Mouse (Mus musculus): ENCODE data around the gene Scn3a. TPM values are rescaled to one million over a fixed set of nuclear protein-coding genes. Genes with fewer than 3 reads are reported as not detected.

The Scn3a gene
- polyA plus RNA-seq, 1 experiment from 2014 or later: 0.14 TPM

- peaks cover 7% of the 10 kb centered on the region for H3K4me1 ChIP-seq (replicated peaks)
- no peaks in the 10 kb centered on the region for H3K36me3 ChIP-seq
- no peaks in the 10 kb centered on the region for H3K9me3 ChIP-seq (replicated peaks)
- H3K9ac ChIP-seq: no peak overlapping the region
- no peak overlapping the region for H3K4me3 ChIP-seq
- no peak overlapping the region for H3K4me2 ChIP-seq
- 11% methylated on average over 5 of the region's 5 CpGs for WGBS
- no peak overlapping the region for H3K27ac ChIP-seq (ENCODE audit: poor library complexity, severe bottlenecking)
- ATAC-seq (ENCODE audit: insufficient number of reproducible peaks, low FRiP score): no peak
- no peaks in the 10 kb centered on the region for H3K27me3 ChIP-seq (replicated peaks)
Observed at GRCm38 (mm10) chr2:65441566-65441965, 125.9 kb downstream of the Scn3a start.

GRCm38 (mm10) chr2:65441110-65441509 is 126.3 kb downstream of the Scn3a start:
- no peak for ATAC-seq (ENCODE audit: insufficient number of reproducible peaks, low FRiP score)
- Histone ChIP-seq H3K27ac (ENCODE audit: poor library complexity, severe bottlenecking) (no peak overlapping the region), H3K4me3 (no peak overlapping the region), H3K27me3 (replicated peaks) (no peaks in the 10 kb centered on the region), H3K9me3 (replicated peaks) (no peaks in the 10 kb centered on the region), H3K9ac (no peak overlapping the region), H3K36me3 (no peaks in the 10 kb centered on the region), H3K4me1 (replicated peaks) (peaks cover 7% of the 10 kb centered on the region), H3K4me2 (no peak overlapping the region)
- 87% methylated on average over 6 of the region's 6 CpGs for WGBS

GRCm38 (mm10) chr2:65436917-65437316 is 130.5 kb downstream of the Scn3a start:
- Histone ChIP-seq H3K36me3 (no peaks in the 10 kb centered on the region), H3K27ac (ENCODE audit: poor library complexity, severe bottlenecking) (no peak overlapping the region), H3K4me3 (no peak overlapping the region), H3K9ac (no peak overlapping the region), H3K4me1 (replicated peaks) (peaks cover 7% of the 10 kb centered on the region), H3K27me3 (replicated peaks) (no peaks in the 10 kb centered on the region), H3K4me2 (no peak overlapping the region), H3K9me3 (replicated peaks) (no peaks in the 10 kb centered on the region)
- WGBS: 74% methylated on average over 1 of the region's 1 CpGs
- no peak for ATAC-seq (ENCODE audit: insufficient number of reproducible peaks, low FRiP score)

- Histone ChIP-seq H3K27me3 (replicated peaks) (no peaks in the 10 kb centered on the region), H3K27ac (ENCODE audit: poor library complexity, severe bottlenecking) (no peak overlapping the region), H3K36me3 (no peaks in the 10 kb centered on the region), H3K9me3 (replicated peaks) (no peaks in the 10 kb centered on the region), H3K9ac (no peak overlapping the region), H3K4me3 (no peak overlapping the region), H3K4me1 (replicated peaks) (no peaks in the 10 kb centered on the region), H3K4me2 (no peak overlapping the region)
- ATAC-seq (ENCODE audit: insufficient number of reproducible peaks, low FRiP score): no peak
- WGBS: 65% methylated on average over 5 of the region's 5 CpGs
Observed at GRCm38 (mm10) chr2:65423501-65423900, 143.9 kb downstream of the Scn3a start.

- Histone ChIP-seq H3K4me1 (replicated peaks) (no peaks in the 10 kb centered on the region), H3K27me3 (replicated peaks) (no peaks in the 10 kb centered on the region), H3K36me3 (no peaks in the 10 kb centered on the region), H3K27ac (ENCODE audit: poor library complexity, severe bottlenecking) (no peak overlapping the region), H3K4me2 (no peak overlapping the region), H3K4me3 (no peak overlapping the region), H3K9me3 (replicated peaks) (peaks cover 8% of the 10 kb centered on the region; the same call in 1 of the 2 replicates), H3K9ac (no peak overlapping the region)
- 59% methylated on average over 11 of the region's 11 CpGs for WGBS
- ATAC-seq (ENCODE audit: insufficient number of reproducible peaks, low FRiP score): no peak
Observed at GRCm38 (mm10) chr2:65421259-65422255, 145.9 kb downstream of the Scn3a start.

- 51% methylated on average over 1 of the region's 1 CpGs for WGBS
- H3K4me1 ChIP-seq (replicated peaks): peaks cover 4% of the 10 kb centered on the region; the same call in 1 of the 2 replicates
- H3K36me3 ChIP-seq: no peaks in the 10 kb centered on the region
- no peak overlapping the region for H3K4me3 ChIP-seq
- H3K4me2 ChIP-seq: no peak overlapping the region
- ATAC-seq (ENCODE audit: insufficient number of reproducible peaks, low FRiP score): no peak
- H3K9me3 ChIP-seq (replicated peaks): peaks cover 8% of the 10 kb centered on the region; the same call in 1 of the 2 replicates
- no peak overlapping the region for H3K9ac ChIP-seq
- H3K27me3 ChIP-seq (replicated peaks): no peaks in the 10 kb centered on the region
- H3K27ac ChIP-seq (ENCODE audit: poor library complexity, severe bottlenecking): no peak overlapping the region
Observed at GRCm38 (mm10) chr2:65418608-65419007, 148.8 kb downstream of the Scn3a start.

GRCm38 (mm10) chr2:65416535-65416934 is 150.9 kb downstream of the Scn3a start:
- peaks cover 8% of the 10 kb centered on the region; the same call in 1 of the 2 replicates for H3K9me3 ChIP-seq (replicated peaks)
- no peaks in the 10 kb centered on the region for H3K36me3 ChIP-seq
- no peak overlapping the region for H3K4me3 ChIP-seq
- H3K4me1 ChIP-seq (replicated peaks): peaks cover 4% of the 10 kb centered on the region; the same call in 1 of the 2 replicates
- H3K9ac ChIP-seq: no peak overlapping the region
- no peak for ATAC-seq (ENCODE audit: insufficient number of reproducible peaks, low FRiP score)
- H3K27me3 ChIP-seq (replicated peaks): no peaks in the 10 kb centered on the region
- no peak overlapping the region for H3K27ac ChIP-seq (ENCODE audit: poor library complexity, severe bottlenecking)
- no peak overlapping the region for H3K4me2 ChIP-seq
- 93% methylated on average over 1 of the region's 1 CpGs for WGBS

GRCm38 (mm10) chr2:65415294-65415693 is 152.1 kb downstream of the Scn3a start:
- H3K4me2 ChIP-seq: peak overlapping the region; percentile 60
- H3K27me3 ChIP-seq (replicated peaks): no peaks in the 10 kb centered on the region
- no peak overlapping the region for H3K9ac ChIP-seq
- peaks cover 8% of the 10 kb centered on the region; the same call in 1 of the 2 replicates for H3K9me3 ChIP-seq (replicated peaks)
- H3K4me1 ChIP-seq (replicated peaks): peaks cover 4% of the 10 kb centered on the region; the same call in 1 of the 2 replicates
- H3K27ac ChIP-seq (ENCODE audit: poor library complexity, severe bottlenecking): no peak overlapping the region
- 7% methylated on average over 2 of the region's 2 CpGs for WGBS
- no peak overlapping the region for H3K4me3 ChIP-seq
- H3K36me3 ChIP-seq: no peaks in the 10 kb centered on the region
- no peak for ATAC-seq (ENCODE audit: insufficient number of reproducible peaks, low FRiP score)

- no peaks in the 10 kb centered on the region for H3K27me3 ChIP-seq (replicated peaks)
- H3K36me3 ChIP-seq: no peaks in the 10 kb centered on the region
- 6% methylated on average over 6 of the region's 6 CpGs for WGBS
- H3K9me3 ChIP-seq (replicated peaks): peaks cover 8% of the 10 kb centered on the region; the same call in 1 of the 2 replicates
- peaks cover 4% of the 10 kb centered on the region; the same call in 1 of the 2 replicates for H3K4me1 ChIP-seq (replicated peaks)
- ATAC-seq (ENCODE audit: insufficient number of reproducible peaks, low FRiP score): peak; percentile 62; the same call in 1 of the 2 replicates
- H3K9ac ChIP-seq: no peak overlapping the region
- H3K4me2 ChIP-seq: peak overlapping the region; percentile 60
- no peak overlapping the region for H3K27ac ChIP-seq (ENCODE audit: poor library complexity, severe bottlenecking)
- H3K4me3 ChIP-seq: peak overlapping the region; percentile 41; the same call in 1 of the 2 replicates
Observed at GRCm38 (mm10) chr2:65414806-65415281, 152.6 kb downstream of the Scn3a start.

GRCm38 (mm10) chr2:65414237-65414636 is 153.2 kb downstream of the Scn3a start:
- H3K9me3 ChIP-seq (replicated peaks): peaks cover 8% of the 10 kb centered on the region; the same call in 1 of the 2 replicates
- no peak overlapping the region; the same call in 1 of the 2 replicates for H3K9ac ChIP-seq
- peak overlapping the region; percentile 41 for H3K4me3 ChIP-seq
- peak overlapping the region; percentile 77 for H3K4me2 ChIP-seq
- no peak overlapping the region for H3K27ac ChIP-seq (ENCODE audit: poor library complexity, severe bottlenecking)
- H3K4me1 ChIP-seq (replicated peaks): peaks cover 4% of the 10 kb centered on the region; the same call in 1 of the 2 replicates
- no peaks in the 10 kb centered on the region for H3K36me3 ChIP-seq
- H3K27me3 ChIP-seq (replicated peaks): no peaks in the 10 kb centered on the region
- 0% methylated on average over 7 of the region's 7 CpGs for WGBS
- peak; percentile 91 for ATAC-seq (ENCODE audit: insufficient number of reproducible peaks, low FRiP score)

GRCm38 (mm10) chr2:65413746-65414145 is 153.7 kb downstream of the Scn3a start:
- H3K36me3 ChIP-seq: no peaks in the 10 kb centered on the region
- no peaks in the 10 kb centered on the region for H3K27me3 ChIP-seq (replicated peaks)
- H3K27ac ChIP-seq (ENCODE audit: poor library complexity, severe bottlenecking): no peak overlapping the region
- peak; percentile 58; the same call in 1 of the 2 replicates for ATAC-seq (ENCODE audit: insufficient number of reproducible peaks, low FRiP score)
- peak overlapping the region; percentile 77 for H3K4me2 ChIP-seq
- peak overlapping the region; percentile 41 for H3K4me3 ChIP-seq
- peak overlapping the region; percentile 61; the same call in 1 of the 2 replicates for H3K9ac ChIP-seq
- 0% methylated on average over 3 of the region's 3 CpGs for WGBS
- peaks cover 4% of the 10 kb centered on the region; the same call in 1 of the 2 replicates for H3K4me1 ChIP-seq (replicated peaks)
- H3K9me3 ChIP-seq (replicated peaks): peaks cover 8% of the 10 kb centered on the region; the same call in 1 of the 2 replicates
